8 mouse cellular contexts compared by ENCODE assay signal in the genomic region with DNA sequence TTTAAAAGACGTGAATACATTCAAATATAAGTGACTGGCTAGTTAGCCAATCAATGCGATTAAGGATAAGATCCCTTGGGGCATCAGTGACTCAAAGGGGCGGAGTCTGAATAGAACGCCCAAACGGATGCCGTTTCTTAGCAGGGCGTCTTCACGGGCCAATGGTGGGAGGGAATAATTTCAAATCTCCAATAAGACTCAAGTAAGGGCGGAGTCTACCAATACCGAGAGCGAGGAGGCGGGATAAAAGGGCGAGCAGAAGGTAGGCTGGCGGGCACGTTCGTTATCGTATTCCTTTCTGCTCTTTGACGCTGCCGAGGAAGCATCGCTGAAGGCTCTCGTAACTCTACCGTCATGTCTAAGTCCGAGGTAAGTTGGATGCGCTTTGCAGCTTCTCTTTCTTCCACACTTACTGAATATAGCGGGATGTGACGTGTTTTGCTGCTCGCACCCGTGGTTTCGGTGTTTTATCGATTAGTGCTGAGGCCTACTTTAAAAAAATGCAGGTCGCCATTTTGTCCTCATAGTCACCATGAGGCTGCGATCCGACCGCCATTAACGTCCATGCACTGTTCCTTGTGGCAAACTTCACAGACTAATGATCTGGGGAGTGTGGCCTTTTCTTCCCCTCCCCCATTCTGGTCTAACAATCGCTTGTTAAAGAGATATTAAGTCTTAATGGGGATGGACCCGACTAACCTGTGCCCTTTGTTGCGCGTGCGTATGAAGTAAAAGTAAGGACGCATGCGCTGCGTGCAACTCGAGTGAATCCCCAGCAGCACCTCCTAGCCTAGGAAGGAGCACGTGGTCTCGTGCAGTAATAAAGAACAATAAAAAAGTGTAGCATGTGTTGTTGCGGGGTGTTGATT. TPM values are rescaled to one million over a fixed set of nuclear protein-coding genes. Genes with fewer than 3 reads are reported as not detected.
DNase-seq lines count a peak whose midpoint lies in the region; ATAC-seq lines count a peak whose summit lies in the region.

A gene (plus strand): TSS at position 273 of the 869 bp plus-strand sequence.

- peak; percentile 100 for DNase-seq in adipocyte (ENCODE audit: low spot score)
- peak; percentile 99 for DNase-seq in embryo, embryonic 10 days (ENCODE audit: low spot score)
- peak; percentile 78 for DNase-seq in gastrocnemius, postnatal 10 days
- DNase-seq in induced T-regulatory cell, adult 2 months (ENCODE audit: low read depth), result peak; percentile 99
- peak; percentile 97 to 98 for DNase-seq in left cerebral cortex, adult 9 months (ENCODE audit: low spot score in 2 of 2)
- peak; percentile 86 for DNase-seq in right cerebral cortex, postnatal 14 days
- peak; percentile 87 to 88 for DNase-seq in urinary bladder, postnatal 4 days (ENCODE audit: low spot score in 2 of 2)

- ATAC-seq in megakaryocyte progenitor cell, adult 5-6 weeks (replicated peaks; ENCODE audit: poor library complexity), result peak; percentile 74

RNA-seq across cellular contexts. Expression of the gene that starts here (rescaled TPM):
- total RNA-seq in gastrocnemius, postnatal 10 days (2021), result 100 to 1,000 TPM; 177 to 187 TPM
- 700 and 701 TPM in 2 replicates for total RNA-seq in megakaryocyte progenitor cell, adult 5-6 weeks (2015)
- 1,324 and 1,596 TPM in 2 replicates for total RNA-seq in megakaryocyte progenitor cell, adult 5-6 weeks (2017)

Comparison
In these comparisons a context has a peak if more than half of its experiments do, and no peak if none do; other contexts are left out.
1. Peak in every context shown above with its lines: DNase-seq and ATAC-seq.